Mouse (Mus musculus) CH12.LX (cell line): ENCODE measurements around the gene Urad. TPM values are rescaled to one million over a fixed set of nuclear protein-coding genes. Genes with fewer than 3 reads are reported as not detected.

Experiments used
- DNase-seq: peaks from one replicate; pipeline ENCODE4 v3.0.0-alpha.2; 2013; ENCODE audit errors: extremely low read depth
- H3K27ac ChIP-seq: 2 replicates; pipeline ENCODE4 v1.5.1; 2012; ENCODE audit warnings: low read depth, mild to moderate bottlenecking, control low read depth, moderate library complexity; ENCODE audit not compliant: insufficient read depth
- H3K27me3 ChIP-seq: replicated peaks from 2 replicates; pipeline ENCODE3; 2012; ENCODE audit warnings: inconsistent platforms
- H3K36me3 ChIP-seq, 2 experiments: replicated peaks in 1 of 2; 2 replicates each; pipeline versions ENCODE3 to v1.6.1; 2012; ENCODE audit warnings: inconsistent platforms in 1 of 2, low read length in 1 of 2, mild to moderate bottlenecking in 1 of 2, mixed read lengths in 1 of 2, moderate library complexity in 1 of 2; ENCODE audit not compliant: control insufficient read depth in 1 of 2, insufficient read depth in 1 of 2
- H3K4me1 ChIP-seq, 2 experiments: 2 replicates each; pipeline ENCODE4 v1.6.1; 2012; ENCODE audit warnings: inconsistent platforms in 1 of 2, moderate library complexity in 1 of 2; ENCODE audit not compliant: insufficient read depth in 2 of 2, control insufficient read depth in 1 of 2
- H3K4me2 ChIP-seq: 2 replicates; pipeline ENCODE4 v1.6.1; 2012; ENCODE audit warnings: low read depth, mild to moderate bottlenecking, control low read depth; ENCODE audit not compliant: poor library complexity, insufficient read depth, severe bottlenecking
- H3K4me3 ChIP-seq, 3 experiments: fragments of 150-350 bp in 1 of 3; sonication (generic) in 1 of 3; replicated peaks in 1 of 3; 2 replicates each; pipeline versions ENCODE3 to v1.5.1; 2011 to 2012; ENCODE audit warnings: low read depth in 2 of 3, low read length in 2 of 3, mild to moderate bottlenecking in 2 of 3, moderate library complexity in 2 of 3, control low read depth in 1 of 3, improper control_type of control experiment in 1 of 3, inconsistent platforms in 1 of 3, mixed read lengths in 1 of 3; ENCODE audit not compliant: poor library complexity in 1 of 3
- H3K79me2 ChIP-seq: replicated peaks from 2 replicates; pipeline ENCODE4 v1.6.1; 2012; ENCODE audit warnings: mild to moderate bottlenecking, moderate library complexity; ENCODE audit not compliant: control insufficient read depth, poor library complexity, insufficient read depth, severe bottlenecking; ENCODE audit errors: extremely low read depth
- H3K9ac ChIP-seq: 2 replicates; pipeline ENCODE4 v1.6.1; 2012; ENCODE audit warnings: low read depth, mild to moderate bottlenecking, control low read depth, moderate library complexity; ENCODE audit not compliant: insufficient read depth
- H3K9me3 ChIP-seq: replicated peaks from 2 replicates; pipeline ENCODE3; 2012; ENCODE audit warnings: low read length, inconsistent platforms, mixed read lengths
- BHLHE40 ChIP-seq: IDR thresholded peaks from 2 replicates; pipeline ENCODE4 v1.6.1; 2011; ENCODE audit warnings: mild to moderate bottlenecking, low read depth, low read length, improper control_type of control experiment
- CHD1 ChIP-seq: IDR thresholded peaks from 2 replicates; pipeline ENCODE4 v1.6.1; 2012; ENCODE audit warnings: low read depth, low read length, improper control_type of control experiment, inconsistent platforms
- CTCF ChIP-seq, 2 experiments: IDR thresholded peaks in 1 of 2; conservative IDR thresholded peaks in 1 of 2; 2 replicates each; pipeline ENCODE4 v1.5.1; 2011 to 2012; ENCODE audit warnings: low read depth in 2 of 2, low read length in 2 of 2, improper control_type of control experiment in 1 of 2, inconsistent platforms in 1 of 2, mild to moderate bottlenecking in 1 of 2, moderate library complexity in 1 of 2
- EP300 ChIP-seq: IDR thresholded peaks from 2 replicates; pipeline ENCODE4 v1.6.1; 2011; ENCODE audit warnings: low read length, improper control_type of control experiment
- ETS1 ChIP-seq: conservative IDR thresholded peaks from 2 replicates; pipeline ENCODE4 v1.6.1; 2012; ENCODE audit warnings: low read depth, mild to moderate bottlenecking, inconsistent platforms, low read length, improper control_type of control experiment, moderate library complexity
- IRF4 ChIP-seq: IDR thresholded peaks from 2 replicates; pipeline ENCODE4 v1.6.1; 2014; ENCODE audit warnings: low read depth, mild to moderate bottlenecking, inconsistent platforms, low read length, improper control_type of control experiment
- JUND ChIP-seq: conservative IDR thresholded peaks from 2 replicates; pipeline ENCODE4 v1.6.1; 2011; ENCODE audit warnings: low read depth, low read length, improper control_type of control experiment
- KAT2A ChIP-seq: IDR thresholded peaks from 2 replicates; pipeline ENCODE4 v1.6.1; 2012; ENCODE audit warnings: low read length, improper control_type of control experiment, inconsistent platforms; ENCODE audit not compliant: insufficient replicate concordance
- MAFK ChIP-seq: IDR thresholded peaks from 2 replicates; pipeline ENCODE4 v1.6.1; 2011; ENCODE audit warnings: low read length, improper control_type of control experiment; ENCODE audit not compliant: insufficient replicate concordance
- MAX ChIP-seq: IDR thresholded peaks from 2 replicates; pipeline ENCODE4 v1.6.1; 2011; ENCODE audit warnings: low read length, improper control_type of control experiment
- MAZ ChIP-seq: IDR thresholded peaks from 2 replicates; pipeline ENCODE4 v1.6.1; 2012; ENCODE audit warnings: low read depth, mild to moderate bottlenecking, inconsistent platforms, low read length, improper control_type of control experiment, moderate library complexity
- MEF2A ChIP-seq: IDR thresholded peaks from 2 replicates; pipeline ENCODE4 v1.6.1; 2014; ENCODE audit warnings: low read depth, mild to moderate bottlenecking, inconsistent platforms, low read length, improper control_type of control experiment, borderline replicate concordance
- MYC ChIP-seq: IDR thresholded peaks from 2 replicates; pipeline ENCODE4 v1.6.1; 2011; ENCODE audit warnings: low read depth, mild to moderate bottlenecking, improper control_type of control experiment, low read length
- NELFE ChIP-seq: IDR thresholded peaks from 2 replicates; pipeline ENCODE4 v1.6.1; 2011; ENCODE audit warnings: low read depth, low read length, improper control_type of control experiment
- NRF1 ChIP-seq: IDR thresholded peaks from 2 replicates; pipeline ENCODE4 v1.6.1; 2014; ENCODE audit warnings: low read depth, mild to moderate bottlenecking, inconsistent platforms, low read length, improper control_type of control experiment, moderate library complexity
- PAX5 ChIP-seq: IDR thresholded peaks from 2 replicates; pipeline ENCODE4 v1.6.1; 2012; ENCODE audit warnings: low read length, inconsistent platforms, mixed read lengths
- RAD21 ChIP-seq: IDR thresholded peaks from 2 replicates; pipeline ENCODE4 v1.6.1; 2011; ENCODE audit warnings: low read depth, mild to moderate bottlenecking, low read length, improper control_type of control experiment, moderate library complexity
- RCOR1 ChIP-seq: conservative IDR thresholded peaks from 2 replicates; pipeline ENCODE4 v1.6.1; 2012; ENCODE audit warnings: low read depth, mild to moderate bottlenecking, inconsistent platforms, low read length, improper control_type of control experiment
- SIN3A ChIP-seq: IDR thresholded peaks from 2 replicates; pipeline ENCODE4 v1.6.1; 2012; ENCODE audit warnings: low read length, improper control_type of control experiment, inconsistent platforms
- TBP ChIP-seq: conservative IDR thresholded peaks from 2 replicates; pipeline ENCODE4 v1.6.1; 2011; ENCODE audit warnings: low read depth, low read length, improper control_type of control experiment
- TCF12 ChIP-seq: IDR thresholded peaks from 2 replicates; pipeline ENCODE4 v1.6.1; 2014; ENCODE audit warnings: low read depth, mild to moderate bottlenecking, inconsistent platforms, low read length, improper control_type of control experiment
- UBTF ChIP-seq: IDR thresholded peaks from 2 replicates; pipeline ENCODE4 v1.6.1; 2012; ENCODE audit warnings: low read depth, mild to moderate bottlenecking, inconsistent platforms, low read length, improper control_type of control experiment, moderate library complexity
- USF2 ChIP-seq: conservative IDR thresholded peaks from 2 replicates; pipeline ENCODE4 v1.6.1; 2011; ENCODE audit warnings: low read depth, low read length, improper control_type of control experiment
- ZC3H11A ChIP-seq: IDR thresholded peaks from 2 replicates; pipeline ENCODE4 v1.6.1; 2012; ENCODE audit warnings: low read depth, mild to moderate bottlenecking, inconsistent platforms, low read length, improper control_type of control experiment
- ZKSCAN1 ChIP-seq: IDR thresholded peaks from 2 replicates; pipeline ENCODE4 v1.6.1; 2012; ENCODE audit warnings: low read depth, inconsistent platforms, low read length, improper control_type of control experiment, borderline replicate concordance
- ZMIZ1 ChIP-seq: IDR thresholded peaks from 2 replicates; pipeline ENCODE4 v1.6.1; 2012; ENCODE audit warnings: low read depth, mild to moderate bottlenecking, inconsistent platforms, low read length, improper control_type of control experiment
- ZNF384 ChIP-seq: IDR thresholded peaks from 2 replicates; pipeline ENCODE4 v1.6.1; 2012; ENCODE audit warnings: low read depth, low read length, improper control_type of control experiment, inconsistent platforms
- dilution Hi-C: fragments of 300-500 bp; cut with MboI; formaldehyde crosslinking; loops from 2 replicates; pipeline ENCODE4 v1.14.3; 2020; ENCODE audit warnings: low sequenced_read_pairs; ENCODE audit not compliant: extremely low pct_unique_long_range_greater_than_20kb, extremely low pct_ligation_motif_present
- in situ Hi-C: fragments of 300-500 bp; cut with MboI; formaldehyde crosslinking; loops from 3 replicates; pipeline ENCODE4 v1.14.3; 2019; ENCODE audit warnings: low sequenced_read_pairs, low pct_ligation_motif_present, low pct_unique_long_range_greater_than_20kb, mixed read lengths
- polyA plus RNA-seq: library from polyadenylated mRNA; unstranded; fragments of >175 nt; gene quantifications from 2 replicates; pipeline ENCODE4 v1.2.1, GENCODE M21; 2012; ENCODE audit warnings: low read depth; ENCODE audit not compliant: insufficient read length
- total RNA-seq, 2 experiments: library from RNA; depleted of rRNA; stranded (reverse); fragments of 300-350 nt in 1 of 2; fragments of >200 nt in 1 of 2; gene quantifications; 2 replicates each; pipeline ENCODE4 v1.2.3; 2012 to 2014

Gene Urad
- total and polyA plus RNA-seq, 3 experiments, result not detected

GRCm38 (mm10) chr5:147354161-147354780 lies 32.0 kb upstream of the Urad start:
- dilution Hi-C loops, result no loop called here
- no peak for TF ChIP-seq EP300
- TF ChIP-seq NRF1, result no peak
- no peak for TF ChIP-seq BHLHE40
- no peak for TF ChIP-seq MAZ
- TF ChIP-seq CTCF (conservative IDR thresholded peaks at IDR 0.05 in 1 of 2, IDR thresholded peaks at IDR 0.05 in 1 of 2; ENCODE audit: low read depth in 2 of 2, low read length in 2 of 2), result no peak
- no peak for TF ChIP-seq MEF2A
- TF ChIP-seq SIN3A, result no peak
- TF ChIP-seq MYC, result no peak
- TF ChIP-seq UBTF, result no peak
- TF ChIP-seq PAX5, result no peak
- TF ChIP-seq RCOR1, result no peak
- TF ChIP-seq TBP, result no peak
- no peak for TF ChIP-seq RAD21
- TF ChIP-seq ZNF384, result no peak
- TF ChIP-seq ZKSCAN1, result no peak
- no peak for TF ChIP-seq NELFE
- no peak for TF ChIP-seq ETS1
- TF ChIP-seq IRF4, result no peak
- TF ChIP-seq TCF12, result no peak
- TF ChIP-seq JUND, result no peak
- TF ChIP-seq, all 38 proteins: peak for 0
- H3K9ac ChIP-seq, result no peak overlapping the region
- H3K4me3 ChIP-seq, result no peak overlapping the region
- in situ Hi-C loops, result no loop called here
- H3K9me3 ChIP-seq, result peaks cover 4% of the 10 kb centered on the region
- H3K4me1 ChIP-seq, result peaks cover 11 to 49% of the 10 kb centered on the region in 2 experiments
- DNase-seq, result no peak
- H3K27ac ChIP-seq, result no peak overlapping the region
- no peaks in the 10 kb centered on the region for H3K79me2 ChIP-seq
- H3K36me3 ChIP-seq, result no peaks in the 10 kb centered on the region
- H3K4me2 ChIP-seq, result no peak overlapping the region
- H3K27me3 ChIP-seq, result no peaks in the 10 kb centered on the region

GRCm38 (mm10) chr5:147351931-147352330 lies 29.7 kb upstream of the Urad start:
- Histone ChIP-seq H3K27me3 (no peaks in the 10 kb centered on the region), H3K27ac (no peak overlapping the region), H3K4me3 (no peak overlapping the region), H3K9ac (no peak overlapping the region), H3K9me3 (no peaks in the 10 kb centered on the region), H3K79me2 (no peaks in the 10 kb centered on the region; the same call in 1 of the 2 replicates), H3K4me1 (peaks cover 11 to 49% of the 10 kb centered on the region in 2 experiments), H3K4me2 (peak overlapping the region; percentile 32; the same call in 1 of the 2 replicates), H3K36me3 (no peaks in the 10 kb centered on the region)
- dilution Hi-C loops, result no loop called here
- in situ Hi-C loops, result no loop called here
- TF ChIP-seq NELFE (no peak), EP300 (peak; percentile 40), ETS1 (no peak), CTCF (conservative IDR thresholded peaks at IDR 0.05 in 1 of 2, IDR thresholded peaks at IDR 0.05 in 1 of 2; ENCODE audit: low read depth in 2 of 2, low read length in 2 of 2) (no peak), KAT2A (no peak), ZMIZ1 (no peak), MAZ (no peak), CHD1 (no peak), UBTF (no peak), MAX (no peak), ZC3H11A (no peak), IRF4 (peak; percentile 36; the same call in 1 of the 2 replicates), USF2 (no peak), MAFK (no peak)
- DNase-seq, result peak; percentile 60
